Mouse (Mus musculus): ENCODE data around the gene Cadm1.

GRCm38 (mm10) chr9:47848745-47849144 lies 318.8 kb downstream of the Cadm1 start:
- TF ChIP-seq CTCF (IDR thresholded peaks at IDR 0.05; ENCODE audit: control insufficient read depth, insufficient read depth, insufficient replicate concordance, low read depth, low read length) (no peak), POLR2A (IDR thresholded peaks at IDR 0.05; ENCODE audit: control insufficient read depth, low read depth, low read length) (no peak)

Measured in testis, adult 2 months (tissue).